Mouse (Mus musculus) liver, adult 2 months (tissue): ENCODE results near the gene Olfr697. TPM values are rescaled to one million over a fixed set of nuclear protein-coding genes. Genes with fewer than 3 reads are reported as not detected.
A peak's percentile ranks its signal among the peaks of the same experiment; 100 is the strongest.
"Not testable (repeated sequence)": the region's sequence is repeated elsewhere in the genome, so short reads cannot be mapped to it uniquely, and the experiment has no call there.

Experiments used
- DNase-seq: peaks from one replicate; pipeline ENCODE4 v3.0.0-alpha.2; 2011; ENCODE audit warnings: low read depth, low spot score; ENCODE audit errors: extremely low read depth
- H3K27ac ChIP-seq: fragments of 200-500 bp; replicated peaks from 2 replicates; pipeline ENCODE4 v1.5.1; 2012; ENCODE audit warnings: low read depth, mild to moderate bottlenecking, control low read depth, inconsistent platforms, low read length; ENCODE audit not compliant: insufficient read depth
- H3K27me3 ChIP-seq: fragments of 200-500 bp; 2 replicates; pipeline ENCODE4 v1.6.1; 2012; ENCODE audit warnings: mild to moderate bottlenecking, moderate library complexity, low read length, inconsistent platforms; ENCODE audit not compliant: control insufficient read depth, insufficient read depth
- H3K36me3 ChIP-seq: fragments of 200-500 bp; 2 replicates; pipeline ENCODE4 v1.6.1; 2012; ENCODE audit warnings: low read length, inconsistent platforms; ENCODE audit not compliant: control insufficient read depth, insufficient read depth
- H3K4me1 ChIP-seq: fragments of 200-500 bp; 2 replicates; pipeline ENCODE4 v1.6.1; 2011; ENCODE audit warnings: low read length; ENCODE audit not compliant: control insufficient read depth, insufficient read depth
- H3K4me3 ChIP-seq: fragments of 200-500 bp; 2 replicates; pipeline ENCODE4 v1.5.1; 2011; ENCODE audit warnings: low read depth, mild to moderate bottlenecking, control low read depth, low read length, moderate library complexity; ENCODE audit not compliant: insufficient read depth
- H3K79me2 ChIP-seq: fragments of 200-500 bp; 2 replicates; pipeline ENCODE4 v1.6.1; 2012; ENCODE audit warnings: inconsistent platforms, mild to moderate bottlenecking, low read length, moderate library complexity; ENCODE audit not compliant: control insufficient read depth, insufficient read depth
- H3K9ac ChIP-seq: fragments of 200-500 bp; 2 replicates; pipeline ENCODE4 v1.6.1; 2012; ENCODE audit warnings: low read depth, mild to moderate bottlenecking, control low read depth, inconsistent platforms, low read length
- CTCF ChIP-seq: fragments of 200-500 bp; IDR thresholded peaks from 2 replicates; pipeline ENCODE4 v1.5.1; 2011; ENCODE audit warnings: low read depth, low read length, control low read depth
- POLR2A ChIP-seq: fragments of 200-500 bp; IDR thresholded peaks from 2 replicates; pipeline ENCODE4 v1.6.1; 2011; ENCODE audit warnings: low read length, control low read depth; ENCODE audit not compliant: insufficient read depth; ENCODE audit errors: extremely low read depth
- WGBS: fragments of 180-500 bp; shearing (Covaris S2); methylation state at CpG from one replicate; pipeline ENCODE4 v1.1.7; 2018; 5-methylcytosine and 5-hydroxymethylcytosine counted together
- polyA plus RNA-seq: library from polyadenylated mRNA; depleted of rRNA; stranded (reverse); fragments of >200 nt; gene quantifications from 2 replicates; pipeline ENCODE4 v1.2.3, GENCODE M21; 2012
- total RNA-seq: library from RNA; depleted of rRNA; stranded (reverse); fragments of >200 nt; gene quantifications from 2 replicates; pipeline ENCODE4 v1.2.3, GENCODE M21; 2014

Gene Olfr697
- total and polyA plus RNA-seq, 2 experiments: not detected

- Histone ChIP-seq H3K36me3 (no peaks in the 10 kb centered on the region), H3K79me2 (no peaks in the 10 kb centered on the region), H3K27me3 (no peaks in the 10 kb centered on the region), H3K9ac (no peak overlapping the region), H3K4me3 (no peak overlapping the region), H3K4me1 (no peaks in the 10 kb centered on the region), H3K27ac (no peak overlapping the region)
- DNase-seq: no peak
- TF ChIP-seq POLR2A: no peak
- no peak for TF ChIP-seq CTCF
- 64% methylated on average over 2 of the region's 2 CpGs for WGBS
Observed at GRCm38 (mm10) chr7:106733717-106734116, 8.5 kb downstream of the Olfr697 start.

GRCm38 (mm10) chr7:106725654-106726053 is 16.6 kb downstream of the Olfr697 start:
- not testable (repeated sequence) for H3K27ac ChIP-seq, H3K9ac ChIP-seq, H3K4me1 ChIP-seq, H3K79me2 ChIP-seq, DNase-seq, H3K4me3 ChIP-seq, H3K27me3 ChIP-seq, H3K36me3 ChIP-seq
- WGBS: 85% methylated on average over 2 of the region's 2 CpGs

GRCm38 (mm10) chr7:106716296-106716695 is 25.9 kb downstream of the Olfr697 start, which contains the start of gene Olfr695:
Gene Olfr695, minus strand, starts transcription at chr7:106716396.
- no peaks in the 10 kb centered on the region for H3K4me1 ChIP-seq
- no peak for DNase-seq
- no peak for TF ChIP-seq POLR2A
- TF ChIP-seq CTCF: no peak
- no peak within 1 kb of the TSS for H3K9ac ChIP-seq
- no peak within 1 kb of the TSS for H3K27ac ChIP-seq
- no peaks in the 10 kb centered on the region for H3K36me3 ChIP-seq
- no peaks in the 10 kb centered on the region for H3K27me3 ChIP-seq
- H3K79me2 ChIP-seq: no peaks in the 10 kb centered on the region
- H3K4me3 ChIP-seq: no peak within 1 kb of the TSS

GRCm38 (mm10) chr7:106711463-106711862 is 30.8 kb downstream of the Olfr697 start:
- Histone ChIP-seq H3K9ac (no peak overlapping the region), H3K36me3 (no peaks in the 10 kb centered on the region), H3K79me2 (no peaks in the 10 kb centered on the region), H3K4me1 (no peaks in the 10 kb centered on the region), H3K27me3 (no peaks in the 10 kb centered on the region), H3K4me3 (no peak overlapping the region), H3K27ac (no peak overlapping the region)
- 89% methylated on average over 6 of the region's 6 CpGs for WGBS
- DNase-seq: peak; percentile 6
- TF ChIP-seq CTCF (no peak), POLR2A (no peak)

- 33% methylated on average over 10 of the region's 10 CpGs for WGBS
- not testable (repeated sequence) for H3K27me3 ChIP-seq, H3K4me1 ChIP-seq, H3K4me3 ChIP-seq, H3K36me3 ChIP-seq, H3K79me2 ChIP-seq, H3K27ac ChIP-seq, H3K9ac ChIP-seq
- peak; percentile 97 for DNase-seq
Observed at GRCm38 (mm10) chr7:106707705-106708104, 34.5 kb downstream of the Olfr697 start.

GRCm38 (mm10) chr7:106696891-106697290 is 45.4 kb downstream of the Olfr697 start:
- TF ChIP-seq CTCF: no peak
- TF ChIP-seq POLR2A: no peak
- Histone ChIP-seq H3K27me3 (no peaks in the 10 kb centered on the region), H3K79me2 (no peaks in the 10 kb centered on the region), H3K9ac (no peak overlapping the region), H3K4me1 (no peaks in the 10 kb centered on the region), H3K4me3 (no peak overlapping the region), H3K36me3 (no peaks in the 10 kb centered on the region), H3K27ac (no peak overlapping the region)
- WGBS: 84% methylated on average over 1 of the region's 1 CpGs
- no peak for DNase-seq

- H3K4me3 ChIP-seq: no peak overlapping the region
- H3K27ac ChIP-seq: no peak overlapping the region
- DNase-seq: no peak
- WGBS: 87% methylated on average over 3 of the region's 3 CpGs
- no peaks in the 10 kb centered on the region for H3K27me3 ChIP-seq
- no peak overlapping the region for H3K9ac ChIP-seq
- H3K4me1 ChIP-seq: no peaks in the 10 kb centered on the region
- TF ChIP-seq CTCF: no peak
- TF ChIP-seq POLR2A: no peak
- H3K36me3 ChIP-seq: no peaks in the 10 kb centered on the region
- no peaks in the 10 kb centered on the region for H3K79me2 ChIP-seq
Observed at GRCm38 (mm10) chr7:106692976-106693375, 49.3 kb downstream of the Olfr697 start.
